Mouse (Mus musculus): ENCODE measurements around the gene Sumf1. TPM values are rescaled to one million over a fixed set of nuclear protein-coding genes. Genes with fewer than 3 reads are reported as not detected.

The Sumf1 gene
- polyA plus RNA-seq, 1 experiment from 2014 or later = 22.7 TPM

- no peaks in the 10 kb centered on the region for H3K9me3 ChIP-seq
- WGBS = 71% methylated on average over 2 of the region's 2 CpGs
- H3K36me3 ChIP-seq = no peaks in the 10 kb centered on the region
- no peaks in the 10 kb centered on the region for H3K27me3 ChIP-seq
- H3K9ac ChIP-seq = no peak overlapping the region
- H3K4me3 ChIP-seq = no peak overlapping the region
- no peak for ATAC-seq (ENCODE audit: insufficient number of reproducible peaks, insufficient read depth, low FRiP score, low TSS enrichment)
- no peak overlapping the region for H3K4me2 ChIP-seq (replicated peaks)
- H3K27ac ChIP-seq = no peak overlapping the region
- H3K4me1 ChIP-seq = no peaks in the 10 kb centered on the region
Measured at GRCm38 (mm10) chr6:108204322-108204721, 18.9 kb upstream of the Sumf1 start.

- no peak overlapping the region for H3K9ac ChIP-seq
- H3K36me3 ChIP-seq = no peaks in the 10 kb centered on the region
- H3K4me2 ChIP-seq (replicated peaks) = no peak overlapping the region
- no peak overlapping the region for H3K4me3 ChIP-seq
- H3K27me3 ChIP-seq = no peaks in the 10 kb centered on the region
- no peak for ATAC-seq (ENCODE audit: insufficient number of reproducible peaks, insufficient read depth, low FRiP score, low TSS enrichment)
- 84% methylated on average over 7 of the region's 7 CpGs for WGBS
- no peak overlapping the region for H3K27ac ChIP-seq
- no peaks in the 10 kb centered on the region for H3K9me3 ChIP-seq
- no peaks in the 10 kb centered on the region for H3K4me1 ChIP-seq
Measured at GRCm38 (mm10) chr6:108198286-108198685, 12.9 kb upstream of the Sumf1 start.

- H3K27me3 ChIP-seq = no peaks in the 10 kb centered on the region
- H3K4me2 ChIP-seq (replicated peaks) = no peak overlapping the region
- H3K4me3 ChIP-seq = no peak overlapping the region
- H3K4me1 ChIP-seq = no peaks in the 10 kb centered on the region
- H3K36me3 ChIP-seq = no peaks in the 10 kb centered on the region
- ATAC-seq (ENCODE audit: insufficient number of reproducible peaks, insufficient read depth, low FRiP score, low TSS enrichment) = no peak
- no peaks in the 10 kb centered on the region for H3K9me3 ChIP-seq
- no peak overlapping the region for H3K27ac ChIP-seq
- H3K9ac ChIP-seq = no peak overlapping the region
- 60% methylated on average over 4 of the region's 4 CpGs for WGBS
Measured at GRCm38 (mm10) chr6:108197117-108197516, 11.7 kb upstream of the Sumf1 start.

- no peak for ATAC-seq (ENCODE audit: insufficient number of reproducible peaks, insufficient read depth, low FRiP score, low TSS enrichment)
- Histone ChIP-seq H3K27ac (no peak overlapping the region), H3K4me3 (no peak overlapping the region), H3K27me3 (no peaks in the 10 kb centered on the region), H3K9ac (no peak overlapping the region), H3K36me3 (no peaks in the 10 kb centered on the region), H3K4me1 (no peaks in the 10 kb centered on the region), H3K9me3 (no peaks in the 10 kb centered on the region), H3K4me2 (replicated peaks) (no peak overlapping the region)
- 86% methylated on average over 7 of the region's 7 CpGs for WGBS
Measured at GRCm38 (mm10) chr6:108196665-108197064, 11.3 kb upstream of the Sumf1 start.

DNA sequence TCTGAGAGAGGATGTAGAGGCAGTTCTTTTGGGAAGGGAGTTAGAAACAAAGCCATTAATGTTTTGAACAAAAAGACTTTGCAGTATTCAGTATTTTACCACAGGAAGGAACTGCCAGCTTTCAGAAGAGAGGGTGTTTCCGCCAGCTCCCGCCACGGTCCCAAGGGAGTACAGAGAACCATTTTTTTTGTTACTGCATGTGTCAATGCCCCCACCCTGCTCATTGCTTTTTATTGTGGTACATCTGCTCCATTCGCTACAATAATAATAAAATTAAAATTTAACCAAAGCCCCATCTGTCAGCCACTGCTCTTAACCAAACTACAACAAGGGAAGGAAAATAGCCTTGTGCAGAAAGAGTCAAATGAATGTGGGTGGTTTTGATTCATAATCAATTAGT is 7.2 kb upstream of the Sumf1 start:
- Histone ChIP-seq H3K27me3 (no peaks in the 10 kb centered on the region), H3K4me3 (no peak overlapping the region), H3K4me2 (replicated peaks) (no peak overlapping the region), H3K36me3 (no peaks in the 10 kb centered on the region), H3K9me3 (no peaks in the 10 kb centered on the region), H3K4me1 (no peaks in the 10 kb centered on the region), H3K27ac (no peak overlapping the region), H3K9ac (no peak overlapping the region)
- ATAC-seq (ENCODE audit: insufficient number of reproducible peaks, insufficient read depth, low FRiP score, low TSS enrichment) = no peak
- 80% methylated on average over 4 of the region's 4 CpGs for WGBS

- H3K9me3 ChIP-seq = no peaks in the 10 kb centered on the region
- no peak for ATAC-seq (ENCODE audit: insufficient number of reproducible peaks, insufficient read depth, low FRiP score, low TSS enrichment)
- H3K4me1 ChIP-seq = no peaks in the 10 kb centered on the region
- 95% methylated on average over 1 of the region's 1 CpGs for WGBS
- no peak overlapping the region for H3K4me3 ChIP-seq
- H3K27me3 ChIP-seq = no peaks in the 10 kb centered on the region
- H3K9ac ChIP-seq = no peak overlapping the region
- no peaks in the 10 kb centered on the region for H3K36me3 ChIP-seq
- no peak overlapping the region for H3K27ac ChIP-seq
- no peak overlapping the region for H3K4me2 ChIP-seq (replicated peaks)
Measured at GRCm38 (mm10) chr6:108190690-108191089, 5.3 kb upstream of the Sumf1 start.

DNA sequence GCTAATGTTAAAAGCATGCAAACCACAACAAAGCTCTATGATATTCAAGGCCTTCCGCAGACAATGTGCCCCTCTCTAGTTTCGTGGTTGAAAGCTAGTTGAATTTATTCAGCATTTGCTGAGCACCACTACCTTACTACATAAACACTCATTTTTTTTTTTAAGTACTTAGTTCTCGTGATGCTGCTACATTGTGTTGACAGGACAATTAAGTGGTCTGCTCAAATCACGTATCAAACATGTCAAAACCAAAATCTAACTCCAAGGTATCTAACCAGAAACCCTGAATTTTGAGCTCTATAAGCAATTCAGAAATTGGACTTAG is 265 bp upstream of the Sumf1 start:
- peaks cover 9% of the 10 kb centered on the region for H3K4me1 ChIP-seq
- H3K9ac ChIP-seq = no peak overlapping the region
- H3K27me3 ChIP-seq = no peaks in the 10 kb centered on the region
- H3K36me3 ChIP-seq = no peaks in the 10 kb centered on the region
- H3K4me3 ChIP-seq = peak overlapping the region; percentile 84
- no peak for ATAC-seq (ENCODE audit: insufficient number of reproducible peaks, insufficient read depth, low FRiP score, low TSS enrichment)
- H3K9me3 ChIP-seq = no peaks in the 10 kb centered on the region
- H3K4me2 ChIP-seq (replicated peaks) = peak overlapping the region; percentile 80
- WGBS = 18% methylated on average over 4 of the region's 4 CpGs
- H3K27ac ChIP-seq = no peak overlapping the region

DNA sequence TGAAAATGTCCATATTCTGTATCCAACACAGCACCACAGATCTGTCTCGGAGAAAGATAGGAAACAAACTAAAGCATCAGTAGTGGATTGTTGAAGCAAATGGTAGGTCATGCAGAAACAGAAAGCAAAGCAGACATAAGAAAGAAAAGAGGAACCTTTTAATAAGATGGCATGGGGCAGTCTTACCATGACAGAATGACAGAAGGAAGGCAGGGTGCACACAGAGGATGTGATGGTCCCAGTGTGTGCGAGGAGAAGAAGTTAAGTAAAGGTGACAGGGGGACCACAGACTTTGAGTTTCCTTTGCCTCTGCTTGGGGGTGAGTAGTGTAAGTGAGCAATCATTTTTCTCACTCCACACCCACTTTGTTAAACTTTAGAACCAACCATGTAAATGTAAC is 6.3 kb downstream of the Sumf1 start:
- 0 out of 2 replicates have a peak, but pooled peaks cover 7% of the 10 kb centered on the region for H3K36me3 ChIP-seq
- WGBS = 89% methylated on average over 2 of the region's 2 CpGs
- H3K27me3 ChIP-seq = no peaks in the 10 kb centered on the region
- no peak overlapping the region for H3K4me2 ChIP-seq (replicated peaks)
- no peaks in the 10 kb centered on the region for H3K4me1 ChIP-seq
- H3K9me3 ChIP-seq = no peaks in the 10 kb centered on the region
- no peak overlapping the region for H3K9ac ChIP-seq
- no peak for ATAC-seq (ENCODE audit: insufficient number of reproducible peaks, insufficient read depth, low FRiP score, low TSS enrichment)
- H3K4me3 ChIP-seq = no peak overlapping the region
- H3K27ac ChIP-seq = no peak overlapping the region

GRCm38 (mm10) chr6:108174181-108174580 is 11.2 kb downstream of the Sumf1 start:
- ATAC-seq (ENCODE audit: insufficient number of reproducible peaks, insufficient read depth, low FRiP score, low TSS enrichment) = no peak
- Histone ChIP-seq H3K36me3 (peaks cover 23% of the 10 kb centered on the region), H3K4me3 (no peak overlapping the region), H3K27ac (no peak overlapping the region), H3K27me3 (no peaks in the 10 kb centered on the region), H3K9ac (no peak overlapping the region), H3K4me2 (replicated peaks) (no peak overlapping the region), H3K9me3 (no peaks in the 10 kb centered on the region), H3K4me1 (no peaks in the 10 kb centered on the region)
- 90% methylated on average over 3 of the region's 3 CpGs for WGBS

DNA sequence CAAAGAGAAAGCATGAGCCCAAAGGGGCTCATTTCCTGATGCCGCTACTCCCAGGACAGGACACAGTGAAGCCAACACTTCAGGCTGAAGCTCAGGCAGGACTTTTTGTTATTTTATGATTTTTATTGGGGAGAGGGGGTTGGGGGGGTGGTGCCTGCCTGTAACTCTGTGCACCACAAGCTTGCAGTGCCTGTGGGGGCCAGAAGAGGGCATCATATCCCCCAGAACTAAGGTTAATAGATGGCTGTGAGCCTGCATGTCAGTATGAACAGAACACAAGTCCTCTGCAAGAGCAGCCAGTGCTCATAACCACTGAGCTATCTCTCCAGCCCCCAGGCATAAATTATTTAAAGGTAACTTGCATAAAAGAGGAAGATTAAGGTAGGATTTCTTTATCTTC is 13.2 kb downstream of the Sumf1 start:
- H3K27ac ChIP-seq = no peak overlapping the region
- H3K4me1 ChIP-seq = no peaks in the 10 kb centered on the region
- ATAC-seq (ENCODE audit: insufficient number of reproducible peaks, insufficient read depth, low FRiP score, low TSS enrichment) = no peak
- no peak overlapping the region for H3K9ac ChIP-seq
- no peak overlapping the region for H3K4me2 ChIP-seq (replicated peaks)
- no peak overlapping the region for H3K4me3 ChIP-seq
- no peaks in the 10 kb centered on the region for H3K9me3 ChIP-seq
- WGBS = 93% methylated on average over 1 of the region's 1 CpGs
- no peaks in the 10 kb centered on the region for H3K27me3 ChIP-seq
- H3K36me3 ChIP-seq = peaks cover 23% of the 10 kb centered on the region

GRCm38 (mm10) chr6:108169466-108169865 is 15.9 kb downstream of the Sumf1 start:
- H3K27ac ChIP-seq = no peak overlapping the region
- H3K4me1 ChIP-seq = no peaks in the 10 kb centered on the region
- no peak overlapping the region for H3K4me3 ChIP-seq
- 92% methylated on average over 3 of the region's 3 CpGs for WGBS
- no peaks in the 10 kb centered on the region for H3K9me3 ChIP-seq
- ATAC-seq (ENCODE audit: insufficient number of reproducible peaks, insufficient read depth, low FRiP score, low TSS enrichment) = no peak
- H3K27me3 ChIP-seq = no peaks in the 10 kb centered on the region
- H3K36me3 ChIP-seq = peaks cover 19% of the 10 kb centered on the region
- no peak overlapping the region for H3K9ac ChIP-seq
- no peak overlapping the region for H3K4me2 ChIP-seq (replicated peaks)

DNA sequence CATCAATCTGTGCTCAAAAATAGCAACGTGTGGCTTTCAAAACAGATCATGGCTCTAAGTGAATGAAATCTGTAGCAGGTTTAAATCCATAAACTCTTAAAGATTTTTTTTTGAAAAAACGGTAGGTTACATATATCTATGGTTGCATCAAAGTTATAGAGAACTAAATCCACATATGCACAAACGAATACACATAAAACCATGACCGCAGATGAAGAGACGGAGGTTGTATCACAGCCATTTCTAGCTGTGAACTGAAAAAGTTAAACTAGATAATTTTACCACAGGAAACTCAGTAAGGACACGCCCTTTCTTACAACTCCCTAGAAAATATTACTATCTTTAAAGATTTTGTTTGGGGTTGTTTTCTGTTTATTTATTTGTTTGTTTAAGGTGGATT is 16.7 kb downstream of the Sumf1 start:
- H3K36me3 ChIP-seq = peaks cover 12% of the 10 kb centered on the region
- no peak overlapping the region for H3K9ac ChIP-seq
- no peaks in the 10 kb centered on the region for H3K9me3 ChIP-seq
- no peak overlapping the region for H3K27ac ChIP-seq
- no peaks in the 10 kb centered on the region for H3K4me1 ChIP-seq
- no peak overlapping the region for H3K4me3 ChIP-seq
- no peak for ATAC-seq (ENCODE audit: insufficient number of reproducible peaks, insufficient read depth, low FRiP score, low TSS enrichment)
- no peak overlapping the region for H3K4me2 ChIP-seq (replicated peaks)
- 92% methylated on average over 6 of the region's 6 CpGs for WGBS
- no peaks in the 10 kb centered on the region for H3K27me3 ChIP-seq

DNA sequence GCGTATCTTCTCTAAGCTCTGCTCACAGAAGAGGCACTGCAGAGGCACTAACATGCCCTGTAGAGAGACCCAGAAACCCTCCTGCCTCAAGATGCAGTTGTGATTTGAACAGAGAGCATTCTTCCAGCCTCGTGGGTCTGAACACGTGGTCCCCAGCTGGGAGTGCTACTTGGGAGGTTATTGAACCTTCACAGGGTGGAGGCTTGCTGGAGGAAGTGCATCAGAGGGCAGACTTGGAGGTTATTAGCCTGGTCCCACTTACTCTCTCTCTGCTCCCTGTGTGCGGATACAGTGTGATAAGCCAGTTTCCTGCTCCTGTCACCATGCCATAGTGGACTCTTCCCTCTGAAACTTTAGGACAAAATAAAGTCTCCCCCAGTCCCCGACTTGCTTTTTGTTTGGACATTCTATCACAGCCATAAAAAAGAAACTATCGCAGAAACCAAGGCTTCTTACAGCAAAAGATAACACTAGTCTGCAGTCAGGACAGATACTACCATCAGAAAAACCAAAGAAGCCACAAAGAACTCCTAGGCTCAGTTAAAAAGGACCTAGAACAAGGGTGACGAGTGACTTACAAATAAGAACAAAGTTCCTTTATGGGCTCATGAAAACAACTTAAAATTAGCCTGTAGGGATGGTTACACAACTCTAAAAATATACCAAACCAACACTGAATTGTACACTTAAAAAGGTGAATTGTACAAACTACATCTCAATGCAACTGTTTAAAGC is 17.3 kb downstream of the Sumf1 start:
- no peak for ATAC-seq (ENCODE audit: insufficient number of reproducible peaks, insufficient read depth, low FRiP score, low TSS enrichment)
- no peaks in the 10 kb centered on the region for H3K27me3 ChIP-seq
- H3K4me3 ChIP-seq = no peak overlapping the region
- peaks cover 12% of the 10 kb centered on the region for H3K36me3 ChIP-seq
- H3K9me3 ChIP-seq = no peaks in the 10 kb centered on the region
- 75% methylated on average over 7 of the region's 7 CpGs for WGBS
- no peak overlapping the region for H3K9ac ChIP-seq
- H3K4me1 ChIP-seq = no peaks in the 10 kb centered on the region
- H3K27ac ChIP-seq = no peak overlapping the region
- no peak overlapping the region for H3K4me2 ChIP-seq (replicated peaks)
